Mouse (Mus musculus) hematopoietic multipotent progenitor cell, adult 10-12 weeks (in vitro differentiated cells): ENCODE data around the gene Fancf. TPM values are rescaled to one million over a fixed set of nuclear protein-coding genes. Genes with fewer than 3 reads are reported as not detected.

ENCODE experiments used
- polyA plus RNA-seq: library from polyadenylated mRNA; stranded (reverse); fragments of >175 nt; gene quantifications from 2 replicates; pipeline ENCODE4 v1.2.3, GENCODE M21; 2012; ENCODE audit warnings: low replicate concordance

Fancf gene
- 4.9 and 8.4 TPM in 2 replicates for polyA plus RNA-seq

GRCm38 (mm10) chr7:51862097-51862492, at the start of gene Fancf:
Fancf (minus strand) TSS chr7:51862267.

GRCm38 (mm10) chr7:51861250-51862096, 594 bp downstream of the Fancf start, which contains the start of gene Gas2:
Gas2 (plus strand) TSS chr7:51862015.

Other genes starting within 250 kb of the Fancf start
- not detected in 2 replicates for gene Slc17a6, start 240.3 kb downstream of the Fancf start, polyA plus RNA-seq
- gene Gas2, start 252 bp downstream of the Fancf start, polyA plus RNA-seq: 0.75 and 1.1 TPM in 2 replicates
- gene Svip, start 143.8 kb upstream of the Fancf start, polyA plus RNA-seq: 22.7 and 23.2 TPM in 2 replicates
- gene 1700015G11Rik, start 153.5 kb upstream of the Fancf start, polyA plus RNA-seq: not detected in 2 replicates